Mouse (Mus musculus): ENCODE results near the gene Gm12117. TPM values are rescaled to one million over a fixed set of nuclear protein-coding genes. Genes with fewer than 3 reads are reported as not detected.

The Gm12117 gene
- polyA plus RNA-seq, 1 experiment = not detected

GRCm38 (mm10) chr11:33295422-33295821 lies 18.9 kb upstream of the Gm12117 start:
- no peak overlapping the region for H3ac ChIP-seq (ENCODE audit: control insufficient read depth, insufficient read length, low read depth)
- no peaks in the 10 kb centered on the region for H3K36me3 ChIP-seq (ENCODE audit: control insufficient read depth, insufficient read depth)
- H3K79me2 ChIP-seq (ENCODE audit: control insufficient read depth, insufficient read depth) = no peaks in the 10 kb centered on the region
- TF ChIP-seq MYOG (IDR thresholded peaks at IDR 0.05; ENCODE audit: control insufficient read depth, extremely low read depth, insufficient read length) = no peak
- no peak for TF ChIP-seq MYOD1 (IDR thresholded peaks at IDR 0.05; ENCODE audit: control insufficient read depth, insufficient read length, low read depth)
- no peak for TF ChIP-seq CEBPB (IDR thresholded peaks at IDR 0.05; ENCODE audit: low read depth)
- no peak for TF ChIP-seq MAX (IDR thresholded peaks at IDR 0.05)
- no peak for TF ChIP-seq CTCF (IDR thresholded peaks at IDR 0.05; ENCODE audit: control insufficient read depth, insufficient read depth, insufficient read length)
- TF ChIP-seq FOSL1 (IDR thresholded peaks at IDR 0.05; ENCODE audit: insufficient read depth, low read length, poor library complexity, severe bottlenecking) = no peak
- TF ChIP-seq USF1 (IDR thresholded peaks at IDR 0.05; ENCODE audit: low read depth) = no peak
- no peak overlapping the region for H3K4me3 ChIP-seq (ENCODE audit: insufficient read depth, poor library complexity, severe bottlenecking)
- H3K27me3 ChIP-seq (ENCODE audit: control insufficient read depth, insufficient read depth, insufficient read length) = no peaks in the 10 kb centered on the region
- H3K79me3 ChIP-seq (ENCODE audit: low read depth) = no peaks in the 10 kb centered on the region

GRCm38 (mm10) chr11:33294063-33294462 lies 17.5 kb upstream of the Gm12117 start:
- no peak for TF ChIP-seq USF1 (IDR thresholded peaks at IDR 0.05; ENCODE audit: low read depth)
- TF ChIP-seq MYOG (IDR thresholded peaks at IDR 0.05; ENCODE audit: control insufficient read depth, extremely low read depth, insufficient read length) = no peak
- no peak for TF ChIP-seq MAX (IDR thresholded peaks at IDR 0.05)
- no peak for TF ChIP-seq MYOD1 (IDR thresholded peaks at IDR 0.05; ENCODE audit: control insufficient read depth, insufficient read length, low read depth)
- no peak for TF ChIP-seq CTCF (IDR thresholded peaks at IDR 0.05; ENCODE audit: control insufficient read depth, insufficient read depth, insufficient read length)
- no peak for TF ChIP-seq FOSL1 (IDR thresholded peaks at IDR 0.05; ENCODE audit: insufficient read depth, low read length, poor library complexity, severe bottlenecking)
- TF ChIP-seq CEBPB (IDR thresholded peaks at IDR 0.05; ENCODE audit: low read depth) = no peak
- Histone ChIP-seq H3K79me3 (ENCODE audit: low read depth) (no peaks in the 10 kb centered on the region), H3K4me3 (ENCODE audit: insufficient read depth, poor library complexity, severe bottlenecking) (no peak overlapping the region), H3K36me3 (ENCODE audit: control insufficient read depth, insufficient read depth) (no peaks in the 10 kb centered on the region), H3K27me3 (ENCODE audit: control insufficient read depth, insufficient read depth, insufficient read length) (no peaks in the 10 kb centered on the region), H3ac (ENCODE audit: control insufficient read depth, insufficient read length, low read depth) (no peak overlapping the region), H3K79me2 (ENCODE audit: control insufficient read depth, insufficient read depth) (no peaks in the 10 kb centered on the region)

GRCm38 (mm10) chr11:33278571-33278970 lies 2.0 kb upstream of the Gm12117 start:
- Histone ChIP-seq H3K79me2 (ENCODE audit: control insufficient read depth, insufficient read depth) (no peaks in the 10 kb centered on the region), H3K79me3 (ENCODE audit: low read depth) (no peaks in the 10 kb centered on the region), H3K36me3 (ENCODE audit: control insufficient read depth, insufficient read depth) (no peaks in the 10 kb centered on the region), H3K4me3 (ENCODE audit: insufficient read depth, poor library complexity, severe bottlenecking) (no peak overlapping the region), H3ac (ENCODE audit: control insufficient read depth, insufficient read length, low read depth) (no peak overlapping the region), H3K27me3 (ENCODE audit: control insufficient read depth, insufficient read depth, insufficient read length) (no peaks in the 10 kb centered on the region)
- TF ChIP-seq CTCF (IDR thresholded peaks at IDR 0.05; ENCODE audit: control insufficient read depth, insufficient read depth, insufficient read length) (no peak), USF1 (IDR thresholded peaks at IDR 0.05; ENCODE audit: low read depth) (no peak), MYOD1 (IDR thresholded peaks at IDR 0.05; ENCODE audit: control insufficient read depth, insufficient read length, low read depth) (no peak), FOSL1 (IDR thresholded peaks at IDR 0.05; ENCODE audit: insufficient read depth, low read length, poor library complexity, severe bottlenecking) (no peak), CEBPB (IDR thresholded peaks at IDR 0.05; ENCODE audit: low read depth) (no peak), MAX (IDR thresholded peaks at IDR 0.05) (no peak), MYOG (IDR thresholded peaks at IDR 0.05; ENCODE audit: control insufficient read depth, extremely low read depth, insufficient read length) (no peak)

GRCm38 (mm10) chr11:33274816-33275215 lies 1.7 kb downstream of the Gm12117 start:
- Histone ChIP-seq H3K4me3 (ENCODE audit: insufficient read depth, poor library complexity, severe bottlenecking) (no peak overlapping the region), H3K79me3 (ENCODE audit: low read depth) (no peaks in the 10 kb centered on the region), H3ac (ENCODE audit: control insufficient read depth, insufficient read length, low read depth) (no peak overlapping the region), H3K36me3 (ENCODE audit: control insufficient read depth, insufficient read depth) (no peaks in the 10 kb centered on the region), H3K79me2 (ENCODE audit: control insufficient read depth, insufficient read depth) (no peaks in the 10 kb centered on the region), H3K27me3 (ENCODE audit: control insufficient read depth, insufficient read depth, insufficient read length) (no peaks in the 10 kb centered on the region)
- TF ChIP-seq USF1 (IDR thresholded peaks at IDR 0.05; ENCODE audit: low read depth) = no peak
- no peak for TF ChIP-seq MYOG (IDR thresholded peaks at IDR 0.05; ENCODE audit: control insufficient read depth, extremely low read depth, insufficient read length)
- TF ChIP-seq CEBPB (IDR thresholded peaks at IDR 0.05; ENCODE audit: low read depth) = no peak
- no peak for TF ChIP-seq CTCF (IDR thresholded peaks at IDR 0.05; ENCODE audit: control insufficient read depth, insufficient read depth, insufficient read length)
- no peak for TF ChIP-seq MYOD1 (IDR thresholded peaks at IDR 0.05; ENCODE audit: control insufficient read depth, insufficient read length, low read depth)
- TF ChIP-seq MAX (IDR thresholded peaks at IDR 0.05) = no peak
- TF ChIP-seq FOSL1 (IDR thresholded peaks at IDR 0.05; ENCODE audit: insufficient read depth, low read length, poor library complexity, severe bottlenecking) = no peak

- no peak overlapping the region for H3K4me3 ChIP-seq (ENCODE audit: insufficient read depth, poor library complexity, severe bottlenecking)
- no peaks in the 10 kb centered on the region for H3K79me2 ChIP-seq (ENCODE audit: control insufficient read depth, insufficient read depth)
- no peak overlapping the region for H3ac ChIP-seq (ENCODE audit: control insufficient read depth, insufficient read length, low read depth)
- no peaks in the 10 kb centered on the region for H3K36me3 ChIP-seq (ENCODE audit: control insufficient read depth, insufficient read depth)
- TF ChIP-seq CTCF (IDR thresholded peaks at IDR 0.05; ENCODE audit: control insufficient read depth, insufficient read depth, insufficient read length) (no peak), MYOD1 (IDR thresholded peaks at IDR 0.05; ENCODE audit: control insufficient read depth, insufficient read length, low read depth) (no peak), FOSL1 (IDR thresholded peaks at IDR 0.05; ENCODE audit: insufficient read depth, low read length, poor library complexity, severe bottlenecking) (no peak), USF1 (IDR thresholded peaks at IDR 0.05; ENCODE audit: low read depth) (no peak), MYOG (IDR thresholded peaks at IDR 0.05; ENCODE audit: control insufficient read depth, extremely low read depth, insufficient read length) (no peak), MAX (IDR thresholded peaks at IDR 0.05) (no peak), CEBPB (IDR thresholded peaks at IDR 0.05; ENCODE audit: low read depth) (no peak)
- H3K79me3 ChIP-seq (ENCODE audit: low read depth) = no peaks in the 10 kb centered on the region
- H3K27me3 ChIP-seq (ENCODE audit: control insufficient read depth, insufficient read depth, insufficient read length) = no peaks in the 10 kb centered on the region
Observed at GRCm38 (mm10) chr11:33274294-33274693, 2.2 kb downstream of the Gm12117 start.

- no peaks in the 10 kb centered on the region for H3K27me3 ChIP-seq (ENCODE audit: control insufficient read depth, insufficient read depth, insufficient read length)
- no peaks in the 10 kb centered on the region for H3K36me3 ChIP-seq (ENCODE audit: control insufficient read depth, insufficient read depth)
- no peaks in the 10 kb centered on the region for H3K79me3 ChIP-seq (ENCODE audit: low read depth)
- TF ChIP-seq USF1 (IDR thresholded peaks at IDR 0.05; ENCODE audit: low read depth) (no peak), CTCF (IDR thresholded peaks at IDR 0.05; ENCODE audit: control insufficient read depth, insufficient read depth, insufficient read length) (no peak), MAX (IDR thresholded peaks at IDR 0.05) (no peak), MYOD1 (IDR thresholded peaks at IDR 0.05; ENCODE audit: control insufficient read depth, insufficient read length, low read depth) (no peak), MYOG (IDR thresholded peaks at IDR 0.05; ENCODE audit: control insufficient read depth, extremely low read depth, insufficient read length) (no peak), CEBPB (IDR thresholded peaks at IDR 0.05; ENCODE audit: low read depth) (no peak), FOSL1 (IDR thresholded peaks at IDR 0.05; ENCODE audit: insufficient read depth, low read length, poor library complexity, severe bottlenecking) (no peak)
- no peak overlapping the region for H3ac ChIP-seq (ENCODE audit: control insufficient read depth, insufficient read length, low read depth)
- H3K79me2 ChIP-seq (ENCODE audit: control insufficient read depth, insufficient read depth) = no peaks in the 10 kb centered on the region
- H3K4me3 ChIP-seq (ENCODE audit: insufficient read depth, poor library complexity, severe bottlenecking) = no peak overlapping the region
Observed at GRCm38 (mm10) chr11:33240295-33240694, 36.2 kb downstream of the Gm12117 start.
